Comparison of ENCODE assay signal across 31 mouse cellular contexts in genomic region chr2:70354056-70354455, GRCm38 (mm10).
"Had no signal": no experiment of that assay in that cellular context is flagged by ENCODE, and none has a peak within 500 bp of the region (broad histone marks: within the 10 kb centered on the region; RNA-seq: fewer than 3 reads in every experiment).

No protein-coding gene starts in this region.

- H3K27ac ChIP-seq: left cerebral cortex, adult 2 months; limb, embryonic 10.5 days; limb, embryonic 12.5 days; limb, embryonic 13.5 days; limb, embryonic 15.5 days; liver, embryonic 12.5 days; liver, embryonic 13.5 days; liver, embryonic 14.5 days; liver, embryonic 15.5 days; lung, embryonic 15.5 days; macrophage; midbrain, embryonic 12.5 days; midbrain, embryonic 13.5 days; midbrain, embryonic 15.5 days; neural tube, embryonic 12.5 days had no signal

- H3K36me3 ChIP-seq: limb, embryonic 10.5 days; limb, embryonic 12.5 days; limb, embryonic 13.5 days; limb, embryonic 15.5 days; liver, embryonic 12.5 days; liver, embryonic 13.5 days; liver, embryonic 15.5 days; lung, embryonic 15.5 days; midbrain, embryonic 12.5 days; midbrain, embryonic 13.5 days; midbrain, embryonic 15.5 days; neural tube, embryonic 12.5 days had no signal

- H3K4me2 ChIP-seq: limb, embryonic 12.5 days; limb, embryonic 13.5 days; limb, embryonic 15.5 days; liver, embryonic 11.5 days; liver, embryonic 12.5 days; liver, embryonic 13.5 days; liver, embryonic 15.5 days; lung, embryonic 14.5 days; lung, embryonic 15.5 days; midbrain, embryonic 12.5 days; midbrain, embryonic 13.5 days; midbrain, embryonic 15.5 days; neural tube, embryonic 12.5 days had no signal

- H3K4me3 ChIP-seq: left cerebral cortex, adult 2 months; limb, embryonic 10.5 days; limb, embryonic 12.5 days; limb, embryonic 13.5 days; limb, embryonic 15.5 days; liver, embryonic 12.5 days; liver, embryonic 13.5 days; liver, embryonic 15.5 days; lung, embryonic 15.5 days; megakaryocyte, embryonic 14.5 days; midbrain, embryonic 12.5 days; midbrain, embryonic 13.5 days; midbrain, embryonic 15.5 days; myocyte; neural tube, embryonic 12.5 days had no signal

- DNase-seq: left cerebral cortex, postnatal 4 days; liver; liver, embryonic 13.5 days; liver, postnatal 0 days; lung, adult 18-20 months; lung, adult 2 months; lung, embryonic 14.5 days; lung, postnatal 10 days; lung, postnatal 14 days; lung, postnatal 36 days; lung, postnatal 4 days; midbrain, embryonic 14.5 days had no signal

- H3K9ac ChIP-seq: limb, embryonic 12.5 days; limb, embryonic 13.5 days; limb, embryonic 15.5 days; liver, embryonic 12.5 days; liver, embryonic 13.5 days; liver, embryonic 14.5 days; liver, embryonic 15.5 days; liver, postnatal 0 days; lung, embryonic 14.5 days; lung, embryonic 15.5 days; midbrain, embryonic 12.5 days; midbrain, embryonic 13.5 days; midbrain, embryonic 15.5 days; neural tube, embryonic 12.5 days had no signal

- H3K27me3 ChIP-seq: limb, embryonic 13.5 days; limb, embryonic 15.5 days; liver, embryonic 12.5 days; liver, embryonic 13.5 days; liver, embryonic 15.5 days; lung, embryonic 15.5 days; megakaryocyte, embryonic 14.5 days; midbrain, embryonic 13.5 days; midbrain, embryonic 15.5 days; neural tube, embryonic 12.5 days had no signal

- H3K9me3 ChIP-seq: limb, embryonic 10.5 days; limb, embryonic 15.5 days; liver, embryonic 13.5 days; liver, embryonic 15.5 days; lung, embryonic 15.5 days; midbrain, embryonic 15.5 days had no signal

- ATAC-seq: liver, embryonic 12.5 days; liver, postnatal 0 days; lung, postnatal 0 days; midbrain, embryonic 13.5 days; midbrain, embryonic 15.5 days; midbrain, embryonic 16.5 days had no signal

- H3K4me1 ChIP-seq: limb, embryonic 10.5 days; limb, embryonic 12.5 days; limb, embryonic 13.5 days; limb, embryonic 15.5 days; liver, embryonic 12.5 days; liver, embryonic 13.5 days; liver, embryonic 15.5 days; lung, embryonic 15.5 days; megakaryocyte, embryonic 14.5 days; midbrain, embryonic 12.5 days; neural tube, embryonic 12.5 days had no signal
